Mouse (Mus musculus) thymus, postnatal 4 days (tissue): ENCODE measurements around the gene Emc8.
A peak's percentile ranks its signal among the peaks of the same experiment; 100 is the strongest.

ENCODE experiments used
- DNase-seq: peaks from one replicate; pipeline ENCODE4 v3.0.0; 2021

The Emc8 gene

DNA sequence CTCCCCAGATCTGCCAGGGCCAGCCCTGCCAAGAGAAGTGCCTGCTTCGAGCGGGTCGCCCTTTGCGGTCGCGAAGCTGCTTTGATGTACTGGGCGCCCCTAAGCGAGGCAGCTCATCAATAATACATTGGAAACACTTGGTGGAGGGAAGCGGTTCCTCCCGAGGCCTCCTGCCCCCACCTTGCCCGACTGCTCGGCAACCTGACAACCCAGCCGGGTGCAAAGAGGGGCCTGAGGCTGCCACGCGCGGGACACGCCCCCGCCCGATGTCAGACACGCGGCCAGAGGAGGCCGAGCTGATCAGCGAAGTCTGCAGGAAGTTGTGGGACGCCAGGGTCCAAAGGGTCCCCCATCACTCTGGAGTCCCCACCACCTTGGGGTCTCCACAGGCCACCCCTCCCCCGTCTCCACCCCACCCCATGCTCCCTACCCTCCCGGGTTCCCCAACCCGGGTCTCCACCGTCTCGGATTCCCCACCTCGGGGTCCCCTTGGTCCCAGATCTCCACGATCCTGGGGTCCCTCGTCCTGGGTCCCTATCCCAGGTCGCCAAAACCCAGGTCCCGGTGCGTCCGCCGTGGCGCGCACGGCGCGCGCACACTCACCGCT lies 34.6 kb downstream of the Emc8 start:
- DNase-seq, result peak; percentile 51

DNA sequence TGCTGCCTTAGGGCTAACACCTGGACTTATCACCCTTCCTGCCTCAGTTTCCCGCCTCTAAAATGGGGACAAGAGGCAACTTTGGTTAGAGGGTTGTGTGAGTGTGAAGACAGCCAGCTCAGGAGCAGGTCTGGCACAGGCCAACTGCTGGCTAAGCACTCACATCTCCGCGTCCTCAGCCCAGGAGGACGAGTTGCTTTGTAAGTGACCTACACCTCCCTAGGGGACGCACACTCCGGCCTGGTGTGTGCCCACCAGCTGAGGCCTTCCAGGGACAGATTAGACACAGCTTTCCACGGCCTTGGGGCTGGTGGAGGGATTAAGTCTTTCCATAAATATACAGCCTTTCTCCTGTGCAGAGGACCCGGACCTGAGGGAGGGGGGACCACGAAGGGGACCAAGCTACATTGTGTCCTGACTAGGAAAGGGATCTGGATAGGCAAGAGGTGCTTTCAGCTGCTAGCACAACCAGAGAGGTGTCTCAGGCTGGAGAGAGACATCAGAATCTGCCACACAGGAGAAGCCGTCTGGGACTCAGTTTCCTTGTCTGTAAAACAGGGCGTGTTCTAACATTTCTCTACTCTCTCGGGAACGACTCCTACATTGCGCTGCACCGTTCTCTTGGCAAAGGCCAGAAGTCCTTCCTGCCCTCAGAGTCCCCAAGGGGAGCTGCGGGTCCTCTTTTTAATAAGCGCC lies 35.3 kb downstream of the Emc8 start:
- DNase-seq, result no peak

DNA sequence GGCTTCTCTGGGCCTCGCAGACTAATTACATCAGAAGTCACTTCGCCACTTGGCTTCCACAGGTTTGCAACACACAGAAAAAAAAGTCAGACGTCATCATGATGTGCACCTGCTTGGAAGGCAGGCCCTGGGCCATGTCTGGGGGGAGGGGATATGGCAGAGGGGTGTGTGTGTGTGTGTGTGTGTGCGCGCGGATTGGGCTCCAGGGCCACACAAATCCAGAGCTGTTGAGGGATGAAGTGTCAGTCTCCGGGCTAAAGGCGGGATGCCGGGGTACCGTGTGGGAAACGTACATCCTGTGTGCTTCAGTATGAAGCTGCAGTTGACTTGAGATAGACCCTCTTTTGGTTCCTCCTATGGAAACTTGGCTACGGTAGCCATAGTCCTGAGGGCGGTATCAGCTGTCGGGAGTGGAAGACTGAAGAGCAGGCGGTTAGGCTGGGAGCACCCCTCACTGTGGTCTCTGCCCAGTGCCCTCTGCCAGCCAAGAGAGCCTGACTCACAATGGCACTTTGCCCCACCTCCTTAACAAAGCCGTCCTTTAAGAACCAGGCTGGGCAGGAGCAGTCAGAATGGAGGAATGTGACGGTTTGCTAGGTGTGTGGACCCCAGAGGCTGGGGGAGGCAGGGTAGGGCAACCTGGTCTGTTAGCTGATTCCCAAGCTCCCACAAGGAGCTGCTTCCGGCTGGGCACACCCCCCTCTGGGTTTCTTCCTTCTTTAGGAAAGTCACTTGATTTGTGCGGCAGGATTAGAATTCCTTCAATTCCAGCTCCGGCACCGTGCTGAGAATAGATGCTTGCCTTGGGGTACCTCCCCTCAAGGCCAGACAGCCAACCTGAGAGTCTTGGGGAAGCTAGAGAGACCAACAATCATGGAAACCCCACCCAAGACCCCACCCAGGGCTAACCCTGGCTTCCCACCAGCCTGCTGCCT lies 36.7 kb downstream of the Emc8 start:
- DNase-seq, result no peak

DNA sequence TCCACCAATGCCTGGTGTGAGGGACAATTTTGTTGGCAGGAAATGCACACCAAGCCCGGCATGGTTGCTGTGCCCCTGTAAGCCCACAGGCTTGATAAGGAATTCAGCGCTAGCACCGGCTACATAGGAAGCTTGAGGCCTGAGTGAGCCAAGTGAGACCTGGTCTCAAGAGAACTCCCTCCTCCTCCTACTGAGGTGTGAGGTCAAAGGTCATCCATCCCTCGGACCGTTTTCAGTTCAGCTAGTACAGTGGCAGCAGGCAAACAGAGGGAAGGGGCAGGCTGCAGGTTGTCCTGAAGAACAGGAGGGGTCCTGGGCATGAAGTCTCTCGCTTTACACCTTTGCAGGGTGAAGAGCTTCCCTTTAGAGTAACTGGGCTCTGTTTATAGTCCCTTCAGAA lies 37.5 kb downstream of the Emc8 start:
- DNase-seq, result no peak

DNA sequence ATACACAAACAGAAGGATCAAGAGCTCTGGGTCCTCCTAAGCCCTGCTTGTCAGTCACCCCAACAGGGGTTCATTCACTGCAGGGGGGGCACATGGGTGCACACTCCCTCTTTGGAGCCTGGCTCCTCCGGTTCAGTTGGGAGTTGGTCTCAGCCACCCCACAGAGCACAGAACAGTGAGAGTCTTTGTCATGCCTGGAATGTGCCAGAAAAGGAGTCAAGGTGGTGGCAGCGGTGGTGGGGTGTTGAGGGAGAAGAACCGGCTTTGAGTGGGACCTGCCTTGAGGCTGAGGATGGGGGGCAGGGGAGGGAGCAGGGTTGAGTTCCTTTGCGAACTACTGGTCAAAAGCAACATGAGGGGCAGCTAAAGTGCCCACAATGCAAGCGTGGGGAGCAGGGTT lies 38.3 kb downstream of the Emc8 start:
- DNase-seq, result no peak

DNA sequence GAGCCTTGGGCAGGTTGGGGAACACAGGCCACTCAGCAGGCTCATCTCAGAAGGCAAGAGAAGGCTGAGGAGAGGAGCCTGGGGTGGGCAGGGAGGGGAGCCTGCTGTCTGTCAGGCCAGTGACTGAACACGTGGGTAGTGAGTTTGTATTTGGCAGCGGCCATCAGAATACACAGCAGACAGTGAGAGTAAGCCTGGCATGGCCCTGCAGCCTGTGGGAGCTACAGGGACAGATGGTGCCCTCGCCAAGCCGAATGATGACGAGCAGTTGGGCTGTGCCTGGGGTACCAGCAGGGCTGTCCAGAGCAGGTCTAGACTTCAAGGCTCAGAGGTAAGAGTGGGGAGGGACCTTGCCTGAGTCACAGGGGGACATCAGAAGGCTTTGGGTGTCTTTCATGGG lies 41.1 kb downstream of the Emc8 start:
- no peak for DNase-seq

DNA sequence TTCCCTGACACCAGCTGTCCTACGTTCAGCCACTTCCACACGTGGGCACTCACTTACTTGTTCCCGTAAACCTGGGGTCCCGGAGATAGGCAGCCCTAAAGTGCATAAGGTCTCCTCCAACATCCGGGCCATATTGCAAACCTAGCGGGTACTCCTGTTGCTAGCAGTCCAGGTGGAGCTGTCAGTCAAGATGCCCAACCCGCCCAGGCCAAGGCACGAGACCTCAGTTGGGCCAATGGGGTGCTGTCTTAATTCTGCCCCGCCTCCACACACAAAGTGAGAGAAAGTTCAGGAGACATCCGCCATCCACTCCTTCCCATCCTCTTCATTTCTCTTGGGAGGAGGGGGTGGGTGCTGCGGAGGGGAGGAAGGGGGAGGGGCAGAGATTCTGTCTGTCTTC lies 41.9 kb downstream of the Emc8 start:
- DNase-seq, result no peak

DNA sequence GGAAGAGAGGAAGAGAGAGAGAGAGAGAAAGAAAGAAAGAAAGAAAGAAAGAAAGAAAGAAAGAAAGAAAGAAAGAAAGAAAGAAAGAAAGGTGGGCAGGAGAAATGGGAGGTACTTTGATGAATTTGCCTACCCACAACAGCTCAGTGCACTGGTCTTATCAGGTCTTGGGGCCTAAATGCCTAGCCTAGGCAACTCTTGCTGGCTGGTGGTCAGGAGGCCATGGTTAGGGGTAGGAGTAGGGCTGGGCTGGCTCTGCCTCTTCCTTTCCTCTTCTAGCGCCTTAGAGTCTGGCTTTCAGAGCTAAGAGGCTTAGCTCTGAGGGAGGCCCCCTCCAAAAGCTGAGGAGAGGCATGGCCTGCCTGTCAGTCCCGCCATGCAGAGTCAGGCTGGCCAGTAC lies 44.8 kb downstream of the Emc8 start:
- no peak for DNase-seq

DNA sequence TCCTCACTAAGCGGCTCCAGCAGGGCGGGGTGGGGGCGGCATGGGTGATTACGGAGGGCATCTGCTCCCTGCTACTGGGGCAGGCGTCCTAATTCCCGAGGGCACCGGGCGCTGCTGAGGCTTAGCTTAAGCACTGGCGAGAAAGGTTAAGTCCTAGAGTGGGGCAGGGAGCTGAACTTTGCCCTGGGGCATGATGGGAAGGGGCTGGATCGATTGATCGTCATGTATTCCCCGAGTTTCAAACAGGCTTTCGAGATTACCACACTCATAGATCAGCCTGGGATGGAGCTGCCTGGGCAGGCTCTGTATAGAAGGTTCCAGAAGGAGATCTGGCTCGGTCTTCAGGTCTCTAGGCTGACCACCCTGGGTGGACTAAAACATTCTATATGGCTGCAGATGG lies 46.2 kb downstream of the Emc8 start:
- DNase-seq, result no peak

DNA sequence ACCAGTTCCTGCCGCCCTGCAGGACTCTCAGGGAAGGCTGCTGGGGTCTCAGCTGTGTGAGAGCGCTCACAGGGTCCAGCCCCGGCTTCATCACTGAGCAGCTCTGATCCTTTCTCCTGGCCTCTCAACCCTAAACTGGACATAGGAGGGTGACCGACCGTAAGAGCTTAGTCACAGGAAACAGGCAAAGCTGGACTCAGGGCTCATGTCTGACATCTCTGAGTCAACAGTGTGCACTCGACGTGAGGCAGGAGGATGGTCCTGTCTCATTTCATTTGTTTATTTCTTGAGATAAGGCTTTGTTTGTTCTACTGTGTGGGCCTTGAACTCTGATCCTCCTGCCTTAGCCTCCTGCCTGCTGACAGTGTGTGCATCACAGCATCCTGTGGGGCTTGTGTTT lies 47.9 kb downstream of the Emc8 start:
- no peak for DNase-seq

DNA sequence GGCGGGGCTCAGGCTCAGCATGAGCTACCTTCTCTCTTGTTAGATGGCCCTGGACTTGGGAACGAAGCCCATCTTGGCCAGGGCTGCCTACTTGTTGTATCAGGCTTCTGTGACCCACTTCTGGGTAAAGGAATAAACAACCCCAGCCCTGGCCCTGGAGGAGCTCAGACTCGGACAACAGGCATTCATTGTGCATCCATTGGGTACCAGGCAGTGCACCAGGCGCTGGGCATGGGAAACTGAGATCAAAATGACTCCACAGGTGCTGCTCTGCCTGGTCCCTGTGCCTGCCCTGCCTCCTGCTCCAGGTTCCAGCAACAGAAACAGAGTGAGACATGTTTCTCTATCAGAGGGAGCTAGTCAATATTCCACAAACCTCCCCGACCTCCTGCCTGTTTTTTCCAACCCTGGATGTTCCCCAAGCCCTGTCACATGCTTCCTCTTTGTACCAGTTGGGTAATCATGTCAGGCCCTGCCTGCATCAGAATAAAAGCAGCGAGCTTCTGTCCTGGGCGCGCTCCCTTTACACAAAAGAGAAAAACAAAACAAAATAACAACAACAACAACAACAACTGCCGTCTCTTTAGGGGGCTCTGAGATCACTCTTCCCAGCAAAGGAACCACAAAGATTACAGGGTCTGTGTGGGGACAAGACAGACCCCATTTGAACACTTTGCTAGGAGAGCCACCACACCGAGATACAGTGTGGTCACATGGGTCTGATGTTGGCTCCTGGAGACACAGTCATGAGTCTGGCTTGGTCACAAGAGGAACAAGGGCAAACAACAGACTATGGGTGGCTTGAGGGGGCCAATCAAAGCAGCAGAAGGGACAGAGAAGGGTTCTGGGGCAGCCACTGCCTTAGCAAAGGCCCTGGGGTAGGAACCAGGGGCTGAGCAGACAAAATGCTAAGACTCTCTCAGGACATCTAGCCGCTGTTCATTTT lies 48.9 kb downstream of the Emc8 start:
- DNase-seq, result no peak

DNA sequence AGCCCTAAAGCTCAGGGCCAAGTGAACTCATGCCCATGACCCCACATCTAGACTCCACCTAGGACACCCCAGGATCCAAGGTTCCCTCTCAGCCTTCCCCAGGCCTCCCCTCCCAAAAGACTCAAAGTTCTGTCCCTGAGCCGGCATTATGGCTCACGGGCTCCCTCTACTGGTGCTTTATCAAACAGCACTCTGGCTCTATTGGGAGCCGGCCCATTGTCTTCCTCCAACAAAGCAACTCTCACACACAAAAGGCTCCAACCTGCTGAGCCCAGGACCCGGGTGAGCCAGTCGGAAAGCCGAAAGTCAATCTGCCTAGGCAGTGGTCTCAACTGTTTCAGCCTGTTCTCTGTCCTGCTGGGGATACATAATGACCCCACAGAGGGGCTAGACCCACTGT lies 50.3 kb downstream of the Emc8 start:
- peak; percentile 86 for DNase-seq

DNA sequence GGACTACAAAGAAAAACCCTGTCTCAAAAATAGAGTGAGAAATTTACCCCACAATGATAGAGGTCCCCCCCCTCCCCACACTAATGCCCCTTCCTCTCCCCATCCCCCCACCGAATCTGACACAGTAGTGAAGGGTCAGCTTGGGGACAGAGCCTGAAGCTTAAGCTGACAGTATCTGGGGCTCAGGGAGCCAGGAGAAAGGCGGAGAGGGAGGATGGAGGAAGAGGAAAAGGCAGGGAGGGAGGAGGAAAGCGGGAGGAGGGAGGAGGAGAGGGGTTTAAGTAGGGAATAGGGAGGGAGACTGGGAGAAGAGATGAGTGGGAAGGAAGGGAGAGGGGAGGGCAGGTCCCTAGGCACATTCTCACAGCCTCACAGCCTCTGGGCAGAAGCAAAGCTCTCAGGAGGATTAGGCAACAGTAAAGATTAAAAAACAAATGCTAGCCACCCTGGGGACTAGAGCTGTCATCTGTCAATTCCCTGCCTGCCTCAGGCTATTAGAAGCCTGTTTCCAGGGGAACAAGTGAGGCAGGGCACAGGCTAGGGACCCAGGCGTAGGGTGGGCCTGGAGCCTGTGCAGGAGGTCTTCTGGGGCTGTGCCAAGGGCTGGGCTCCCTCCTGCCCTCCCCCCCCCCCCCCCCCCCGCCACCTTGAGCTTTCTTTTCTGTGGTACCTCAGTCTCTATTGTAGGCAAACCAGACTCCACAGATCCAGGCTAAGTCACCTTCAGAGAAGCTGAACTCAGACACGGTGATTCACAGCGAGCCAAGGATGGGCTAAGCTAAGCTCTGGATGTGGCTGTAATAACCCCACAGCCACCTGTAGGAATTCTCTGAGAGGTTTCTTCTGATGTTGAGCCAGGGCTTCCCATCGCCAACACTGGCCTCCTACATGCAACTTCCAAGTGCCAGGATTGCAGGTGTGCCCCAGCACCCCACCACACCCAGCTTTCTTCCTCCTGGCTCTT lies 51.4 kb downstream of the Emc8 start:
- no peak for DNase-seq

DNA sequence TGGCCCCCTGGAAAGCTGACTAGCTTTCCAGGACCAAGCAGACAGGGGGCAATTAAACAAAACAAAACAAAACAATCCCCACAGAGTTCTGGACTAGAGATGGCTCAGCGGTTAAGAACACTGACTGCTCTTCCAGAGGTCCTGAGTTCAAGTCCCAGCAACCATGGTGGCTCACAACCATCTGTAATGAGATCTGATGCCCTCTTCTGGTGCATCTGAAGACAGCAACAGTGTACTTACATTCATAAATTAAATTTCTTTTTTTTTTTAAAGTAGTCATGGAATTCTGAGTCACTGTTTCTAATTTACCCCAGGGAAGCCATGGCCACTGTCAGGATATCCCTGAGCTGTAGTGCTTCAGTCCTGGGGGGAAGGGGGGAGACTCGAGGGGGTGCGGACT lies 53.9 kb downstream of the Emc8 start:
- no peak for DNase-seq

DNA sequence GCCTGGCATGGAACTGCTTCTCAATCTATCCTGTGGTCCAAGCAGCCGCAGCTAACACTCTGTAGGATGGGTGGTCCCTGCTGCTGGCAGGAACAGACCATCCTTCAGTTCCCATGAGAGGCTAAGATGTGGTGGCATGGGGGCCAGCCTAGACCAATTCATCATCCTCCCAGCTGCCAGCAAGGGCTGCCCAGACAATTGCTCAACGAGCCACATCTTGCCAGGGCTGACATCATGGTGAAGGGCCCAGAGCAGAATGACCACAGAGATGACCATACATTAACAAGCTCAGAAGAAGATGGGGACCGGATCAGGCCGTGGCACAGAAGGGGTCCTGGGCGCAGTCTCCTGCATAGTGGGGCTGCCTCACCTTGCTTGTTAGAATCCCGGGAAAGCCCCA lies 57.5 kb downstream of the Emc8 start:
- DNase-seq, result no peak

DNA sequence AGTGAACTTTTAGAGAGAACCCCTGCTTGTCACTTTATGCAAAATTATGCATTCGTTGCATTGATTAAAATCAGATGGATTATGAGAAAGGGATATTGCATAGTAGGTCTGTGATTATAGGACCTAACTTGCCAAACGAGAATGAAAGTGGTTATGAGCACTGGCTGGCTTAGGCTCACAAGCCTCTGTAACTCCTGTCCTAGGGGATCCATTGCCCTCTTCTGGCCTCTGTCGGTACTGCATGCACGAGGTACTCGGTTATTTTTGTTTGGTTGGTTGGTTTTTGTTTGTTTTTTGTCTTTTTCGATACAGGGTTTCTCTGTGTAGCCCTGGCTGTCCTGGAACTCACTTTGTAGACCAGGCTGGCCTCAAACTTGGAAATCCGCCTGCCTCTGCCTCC lies 60.5 kb downstream of the Emc8 start:
- peak; percentile 92 for DNase-seq

DNA sequence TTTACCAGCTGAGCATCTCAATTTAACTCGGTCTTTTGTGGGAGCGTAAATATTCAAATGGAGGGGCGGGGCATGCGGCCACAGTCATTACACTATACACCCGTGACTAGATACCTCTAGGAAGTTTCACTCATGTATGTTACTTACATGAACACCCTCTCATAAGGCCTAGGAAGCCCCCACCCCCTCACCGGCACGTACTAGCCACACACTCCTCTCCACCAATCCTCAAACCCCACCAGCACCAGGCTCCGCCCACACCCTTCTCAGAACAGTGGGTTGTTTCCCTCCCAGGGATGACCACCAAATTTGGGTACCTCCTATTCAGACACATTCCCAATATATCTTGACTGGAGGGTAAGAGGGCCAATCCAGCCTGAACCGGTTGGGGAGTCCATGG lies 60.9 kb downstream of the Emc8 start:
- DNase-seq, result no peak
